Mouse (Mus musculus): Measurements from ENCODE around the gene Zc3hav1l.

Zc3hav1l gene

DNA sequence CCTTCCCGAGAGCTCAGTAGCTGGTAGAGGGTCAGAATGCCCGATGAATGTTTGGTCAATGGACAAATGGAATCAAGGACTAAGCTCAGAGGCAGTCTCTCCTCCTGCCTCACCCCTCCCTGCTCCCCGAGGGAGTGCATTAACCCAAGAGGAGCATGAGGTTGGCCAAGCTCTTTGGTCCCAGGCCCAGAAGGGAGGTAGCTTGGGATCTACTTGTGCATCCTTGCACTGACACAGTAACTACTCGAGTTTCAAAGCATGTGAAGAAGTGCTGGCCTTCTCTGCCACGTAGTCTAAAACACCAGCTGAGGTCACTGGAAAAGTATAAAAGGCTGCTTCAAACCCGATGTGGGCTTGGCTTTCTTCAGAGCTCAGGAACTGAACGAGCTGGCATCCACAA, 34.6 kb downstream of the Zc3hav1l start:
- DNase-seq (ENCODE audit: low read depth) = no peak

DNA sequence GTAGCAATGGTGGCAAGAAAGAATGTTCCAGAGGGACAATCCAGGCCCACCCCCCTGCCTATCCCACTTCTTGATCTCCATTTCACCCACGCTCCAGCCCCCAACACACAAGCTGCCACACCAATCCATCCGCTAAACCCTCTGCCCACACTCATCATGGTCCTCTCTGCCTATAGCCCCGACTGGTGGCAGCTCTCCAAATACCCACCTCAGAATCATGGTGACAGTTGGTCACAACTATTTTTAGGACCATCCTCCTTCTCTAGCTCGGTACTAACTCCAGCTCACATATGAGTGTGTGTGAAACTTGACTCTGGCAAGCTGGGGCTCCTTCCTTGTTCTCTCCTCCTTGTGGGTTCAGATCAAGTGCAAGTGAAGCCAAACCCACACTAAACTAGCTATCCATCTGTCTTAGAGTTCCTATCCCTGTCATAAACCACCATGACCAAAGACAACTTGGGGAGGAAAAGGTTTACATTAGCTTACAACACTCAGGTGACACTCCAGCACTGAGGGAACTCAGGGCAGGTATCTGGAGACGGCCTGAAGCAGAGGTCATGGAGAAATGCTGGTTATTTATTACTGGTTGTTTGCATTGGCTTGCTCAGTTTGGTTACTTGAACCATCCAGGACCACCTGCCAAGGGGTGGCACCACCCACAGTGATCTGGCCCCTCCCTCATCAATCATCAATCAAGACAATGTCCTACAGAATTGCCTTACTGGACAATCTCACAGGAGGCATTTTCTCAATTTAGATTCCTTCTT, 35.5 kb downstream of the Zc3hav1l start:
- DNase-seq (ENCODE audit: low read depth) = no peak

- DNase-seq (ENCODE audit: low read depth) = no peak
Measured at GRCm38 (mm10) chr6:38261877-38262276, 37.2 kb downstream of the Zc3hav1l start.

DNA sequence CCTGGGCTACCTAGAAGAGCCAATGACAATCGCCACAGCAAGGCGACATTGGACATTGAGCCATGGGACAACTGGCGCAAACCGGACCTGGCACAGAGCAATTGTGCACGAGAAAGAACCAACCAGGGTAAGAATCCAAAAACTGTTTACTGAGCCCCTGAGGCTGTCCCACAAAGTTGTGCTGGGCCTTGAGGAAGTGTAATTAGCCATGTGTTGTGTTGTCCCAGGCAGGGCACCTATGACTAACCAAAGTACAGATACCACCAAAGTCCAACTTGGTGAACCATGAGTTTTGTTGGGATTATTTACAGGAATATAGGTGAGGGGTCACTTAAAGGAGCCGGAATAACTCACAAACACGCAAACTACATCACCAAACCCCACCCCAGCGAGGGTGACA, 41.6 kb downstream of the Zc3hav1l start:
- DNase-seq (ENCODE audit: low read depth) = no peak

GRCm38 (mm10) chr6:38256793-38257192, 42.3 kb downstream of the Zc3hav1l start:
- DNase-seq (ENCODE audit: low read depth) = no peak

DNA sequence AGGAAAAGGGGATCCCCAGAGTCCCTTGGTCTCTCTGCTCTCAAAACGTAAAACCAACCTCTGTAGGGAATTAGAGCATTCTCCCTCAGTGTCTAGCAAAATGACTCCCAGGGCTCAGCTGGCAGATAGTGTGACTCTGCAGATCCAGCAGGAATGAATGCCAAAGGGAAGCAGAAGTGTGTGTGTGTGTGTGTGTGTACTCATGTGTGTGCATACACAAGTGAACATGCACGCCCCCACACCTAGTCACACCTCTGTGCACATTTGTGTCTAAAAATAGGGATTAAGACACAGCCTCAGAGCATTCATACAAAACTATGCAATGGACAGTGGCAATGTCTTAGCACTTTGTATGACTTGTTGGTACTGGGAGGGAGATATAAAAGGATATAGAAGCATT, 43.3 kb downstream of the Zc3hav1l start:
- no peak for DNase-seq (ENCODE audit: low read depth)

- DNase-seq (ENCODE audit: low read depth) = peak; percentile 61
Measured at GRCm38 (mm10) chr6:38253736-38254641, 45.1 kb downstream of the Zc3hav1l start, which contains the start of gene D630045J12Rik. Gene D630045J12Rik, minus strand, starts transcription at chr6:38254009.

DNA sequence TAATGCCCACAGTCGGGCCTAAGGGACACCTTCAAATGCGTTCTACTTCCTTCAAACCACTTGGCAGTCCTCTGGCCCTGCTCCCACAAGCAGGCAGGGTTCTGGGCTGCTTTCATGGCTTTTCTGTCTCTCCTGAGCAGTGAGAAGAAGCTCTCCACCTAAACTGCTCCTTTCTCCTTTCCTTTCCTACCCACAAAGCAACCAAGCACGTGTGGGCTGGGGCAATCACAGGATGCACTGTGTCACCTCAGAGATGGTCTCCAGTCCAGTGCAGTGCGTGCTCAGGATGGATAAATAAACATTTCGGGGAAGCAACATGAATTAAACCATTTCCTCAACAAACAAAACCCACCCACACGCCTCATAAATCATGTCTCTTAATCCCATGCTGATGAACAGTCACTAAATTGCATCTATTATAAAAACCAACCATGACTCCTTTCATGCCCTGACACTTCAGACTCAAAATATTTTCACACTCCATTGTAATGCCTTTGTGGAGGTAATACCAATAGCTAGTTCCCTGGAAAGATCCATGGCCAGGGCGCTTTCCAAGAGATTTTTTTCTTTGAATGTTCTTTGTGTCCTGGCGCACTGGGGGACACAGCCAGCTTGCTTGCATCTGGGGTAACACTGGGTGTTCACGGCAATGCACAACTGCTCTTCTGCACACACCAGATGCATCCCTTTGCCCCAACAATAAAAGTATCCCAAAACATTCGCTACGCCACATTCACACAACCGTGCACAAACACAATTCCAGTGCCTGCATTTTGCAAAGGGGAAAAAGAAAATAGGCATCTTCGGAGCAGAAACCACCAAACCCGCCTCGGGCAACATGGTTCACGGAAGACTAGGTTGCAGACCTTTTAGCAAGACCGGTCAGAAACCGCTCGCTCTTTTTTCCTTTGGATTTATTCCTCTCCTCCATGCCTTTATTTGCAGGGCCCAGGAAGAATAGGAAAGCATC, 46.0 kb downstream of the Zc3hav1l start:
- peak; percentile 11 for DNase-seq (ENCODE audit: low read depth)

DNA sequence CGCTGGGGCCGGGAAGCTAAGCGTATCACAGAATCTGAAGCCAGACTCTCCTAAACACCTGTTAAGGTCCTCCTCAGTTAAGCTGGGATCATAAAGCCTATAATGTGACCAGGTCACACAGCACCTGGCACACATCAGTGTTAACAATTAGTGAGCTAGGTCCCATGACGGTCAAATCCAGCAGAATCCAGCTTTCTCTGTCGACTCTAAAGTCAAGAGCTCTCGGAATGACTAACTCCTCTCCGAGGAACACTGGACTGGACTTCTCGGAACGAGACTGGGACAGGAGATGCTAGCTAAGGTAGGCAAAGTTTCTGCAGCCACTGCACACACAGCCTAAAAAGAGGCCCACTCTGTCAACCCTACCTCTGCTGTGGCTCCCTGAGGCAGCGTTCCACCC, 46.9 kb downstream of the Zc3hav1l start:
- DNase-seq (ENCODE audit: low read depth) = no peak

- no peak for DNase-seq (ENCODE audit: low read depth)
Measured at GRCm38 (mm10) chr6:38251464-38251863, 47.6 kb downstream of the Zc3hav1l start.

DNA sequence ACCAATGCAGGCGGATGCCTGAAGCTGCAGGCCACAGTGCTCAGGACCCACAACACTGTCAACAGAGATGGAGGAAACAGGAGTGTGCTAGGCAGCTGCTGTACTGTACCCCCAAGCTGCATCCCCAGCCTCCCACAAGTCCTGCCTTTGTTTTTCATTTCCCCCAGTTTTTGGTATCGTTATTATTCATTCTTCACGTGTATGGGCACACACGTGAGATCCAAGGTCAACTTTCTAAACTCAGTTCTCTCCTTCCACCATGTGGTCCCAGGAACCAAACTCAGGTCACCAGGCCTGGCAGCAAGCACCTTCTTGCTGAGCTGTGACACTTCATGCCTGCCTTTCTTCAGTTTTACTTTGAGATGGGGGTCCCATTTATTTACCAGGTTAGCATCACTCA, 51.7 kb downstream of the Zc3hav1l start:
- no peak for DNase-seq (ENCODE audit: low read depth)

GRCm38 (mm10) chr6:38244806-38245205, 54.3 kb downstream of the Zc3hav1l start:
- no peak for DNase-seq (ENCODE audit: low read depth)

DNA sequence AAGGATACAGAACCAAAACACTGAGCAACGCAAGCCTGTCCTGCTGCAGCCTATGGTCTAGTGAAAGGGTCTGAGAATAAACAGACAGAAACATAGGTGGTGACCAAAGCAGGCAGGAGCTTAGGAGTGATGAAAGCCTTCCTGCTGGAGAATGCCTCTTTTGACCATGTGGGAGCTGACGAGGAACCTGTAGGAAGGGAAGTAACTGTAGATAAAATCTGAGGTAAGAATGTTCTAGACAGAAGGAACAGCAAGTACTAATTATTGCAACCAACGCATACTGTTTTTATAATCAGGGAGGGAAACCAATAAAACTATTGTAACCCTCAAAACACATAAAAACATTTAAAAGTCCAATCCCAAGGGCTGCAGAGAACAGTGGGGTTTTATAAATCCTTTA, 54.9 kb downstream of the Zc3hav1l start:
- DNase-seq (ENCODE audit: low read depth) = no peak

DNA sequence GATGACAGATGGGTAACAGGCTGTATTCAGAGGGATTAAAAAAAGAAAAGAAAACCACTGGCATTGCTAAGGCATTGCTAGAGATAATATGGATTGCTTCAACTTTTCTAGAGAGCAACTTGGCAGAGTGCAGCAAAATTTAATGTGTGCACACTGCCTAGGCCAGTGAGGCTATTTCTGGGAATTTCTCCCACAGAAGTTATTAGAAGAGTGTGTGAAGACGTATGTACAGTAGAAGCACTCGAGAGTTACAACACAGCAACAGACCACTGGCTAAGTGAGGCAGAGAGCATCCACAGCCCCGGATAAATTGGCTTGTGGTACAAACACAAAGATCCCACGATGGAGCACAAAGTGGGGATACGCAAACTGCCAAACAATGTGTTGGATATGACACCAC, 56.2 kb downstream of the Zc3hav1l start:
- no peak for DNase-seq (ENCODE audit: low read depth)

GRCm38 (mm10) chr6:38242295-38242830, 56.7 kb downstream of the Zc3hav1l start:
- DNase-seq (ENCODE audit: low read depth) = no peak

DNA sequence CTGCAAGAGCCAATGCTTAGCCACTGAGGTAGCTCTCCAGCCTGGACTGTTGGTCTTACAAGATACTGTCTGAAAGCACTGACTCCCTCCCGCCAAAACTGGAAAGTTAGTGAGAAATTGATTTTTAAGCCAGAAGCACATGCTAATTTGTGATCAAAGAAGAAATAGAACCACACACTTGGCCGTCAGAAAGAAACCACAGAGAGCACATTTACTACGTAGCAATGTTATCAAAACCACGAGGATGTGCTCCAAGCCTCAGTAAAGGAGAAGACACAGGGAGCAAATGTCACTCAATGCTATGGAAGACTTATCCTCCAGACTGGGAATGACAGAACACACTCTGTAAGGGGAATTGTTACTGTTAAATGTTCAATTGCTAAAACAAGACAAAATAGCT, 57.6 kb downstream of the Zc3hav1l start:
- no peak for DNase-seq (ENCODE audit: low read depth)

DNA sequence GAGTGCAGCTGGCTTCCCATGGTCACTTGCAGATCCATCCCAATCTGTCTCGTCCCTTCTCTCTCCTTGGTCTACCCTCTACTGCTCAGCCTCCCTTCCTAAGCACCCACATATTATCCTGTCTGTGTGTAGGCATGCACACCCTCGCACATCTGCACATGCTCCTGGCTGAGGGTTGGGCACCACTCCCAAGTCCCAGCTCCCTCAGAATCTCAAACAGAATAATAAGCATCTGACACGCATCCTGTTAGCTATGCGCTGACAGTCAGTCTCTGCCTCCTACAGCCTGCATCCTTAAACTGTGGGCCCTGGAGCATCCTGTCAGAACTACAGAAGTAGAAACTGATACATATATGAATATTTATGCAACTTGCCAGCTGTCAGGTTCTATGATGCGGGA, 58.4 kb downstream of the Zc3hav1l start:
- DNase-seq (ENCODE audit: low read depth) = no peak

DNA sequence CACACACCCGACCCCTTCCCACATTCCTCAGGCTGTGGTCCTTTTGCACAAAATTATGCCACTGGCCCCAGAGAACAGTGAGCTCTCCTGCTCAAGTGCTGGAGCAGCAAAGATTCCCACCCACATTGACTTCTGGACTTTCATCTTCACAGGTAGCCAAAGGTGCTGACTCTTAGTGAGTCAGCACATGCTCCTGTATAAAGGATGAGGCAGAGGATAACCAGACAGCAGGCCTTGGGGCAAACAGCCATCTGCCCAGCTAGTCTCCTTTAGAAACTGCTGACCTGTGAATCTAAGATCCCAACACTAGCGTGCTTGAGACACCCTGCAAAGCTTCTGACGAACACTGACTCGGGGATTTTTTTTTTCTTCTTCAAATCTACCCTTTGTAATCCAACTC, 60.7 kb downstream of the Zc3hav1l start:
- no peak for DNase-seq (ENCODE audit: low read depth)

Data from induced T-regulatory cell, adult 2 months (primary cell).